Mouse (Mus musculus) kidney, postnatal 36 days (tissue): Measurements from ENCODE around the gene Zfp346.
"Not testable (repeated sequence)": the region's sequence is repeated elsewhere in the genome, so short reads cannot be mapped to it uniquely, and the experiment has no call there.

ENCODE experiments used
- DNase-seq, 2 experiments: peaks; one replicate each; pipeline ENCODE4 v3.0.0; 2021 to 2022; ENCODE audit warnings: mixed read lengths in 2 of 2

The Zfp346 gene

DNA sequence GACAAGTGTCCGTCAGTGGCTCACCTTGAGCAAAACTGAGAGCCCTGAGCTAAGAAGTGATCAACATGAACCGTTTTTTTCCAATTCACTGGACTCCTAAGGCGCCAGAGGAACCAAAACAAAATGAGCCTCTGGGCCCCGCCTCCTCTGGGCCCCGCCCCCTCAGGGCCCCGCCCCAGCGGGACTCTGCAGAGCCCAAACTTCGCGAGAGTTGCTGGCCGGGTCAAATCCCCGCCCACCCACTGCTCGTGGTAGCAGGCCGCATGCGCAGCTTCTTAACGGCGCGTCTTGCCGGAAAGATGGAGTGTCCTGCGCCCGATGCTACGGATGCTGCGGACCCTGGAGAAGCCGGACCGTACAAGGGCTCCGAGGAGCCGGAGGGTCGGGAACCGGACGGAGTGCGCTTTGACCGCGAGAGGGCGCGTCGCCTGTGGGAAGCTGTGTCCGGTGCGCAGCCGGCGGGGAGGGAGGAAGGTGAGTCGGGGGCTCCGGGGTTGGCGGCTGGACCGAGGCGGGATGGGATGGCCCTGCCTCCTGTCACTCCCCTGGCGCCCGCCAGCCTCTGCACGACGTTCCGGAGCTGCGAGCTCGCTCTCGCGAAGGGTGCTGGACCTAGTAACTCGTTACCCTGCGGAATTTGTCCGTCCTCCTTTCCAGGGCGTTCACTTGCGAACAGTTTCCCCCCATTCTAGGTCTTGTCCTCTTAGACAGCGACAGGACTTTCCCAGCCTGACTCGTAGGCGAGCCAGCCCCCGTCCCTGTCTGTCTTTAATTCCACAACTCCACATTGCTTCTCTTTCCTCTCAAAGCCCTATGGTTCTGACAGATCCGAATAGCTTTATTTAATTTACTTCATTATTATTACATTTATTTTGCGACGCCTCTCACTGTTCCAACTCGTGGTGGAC is at the start of gene Zfp346:
Gene Zfp346 (plus strand): TSS at position 267 of the 908 bp plus-strand sequence.
- DNase-seq: peak; percentile 99 to 100

DNA sequence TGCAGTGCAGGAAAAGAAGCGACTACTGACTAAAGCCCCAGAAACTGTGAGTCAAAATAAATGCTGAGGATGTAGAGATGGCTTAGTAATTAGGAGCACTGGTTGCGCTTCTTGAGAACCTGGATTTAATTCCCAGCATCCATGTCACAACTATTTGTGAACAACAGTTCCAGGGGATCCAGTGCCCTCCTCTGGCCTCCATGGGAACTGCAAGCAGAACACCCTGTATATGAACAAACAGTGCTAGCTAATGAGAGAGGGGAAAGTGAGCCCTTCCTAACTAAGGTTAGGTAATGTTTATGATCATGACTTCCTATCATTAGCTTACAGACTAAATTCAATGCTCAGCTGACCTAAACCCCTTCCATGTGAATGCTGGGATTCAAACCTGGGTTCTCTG is 47.1 kb upstream of the Zfp346 start:
- DNase-seq: peak; percentile 12 to 61

DNA sequence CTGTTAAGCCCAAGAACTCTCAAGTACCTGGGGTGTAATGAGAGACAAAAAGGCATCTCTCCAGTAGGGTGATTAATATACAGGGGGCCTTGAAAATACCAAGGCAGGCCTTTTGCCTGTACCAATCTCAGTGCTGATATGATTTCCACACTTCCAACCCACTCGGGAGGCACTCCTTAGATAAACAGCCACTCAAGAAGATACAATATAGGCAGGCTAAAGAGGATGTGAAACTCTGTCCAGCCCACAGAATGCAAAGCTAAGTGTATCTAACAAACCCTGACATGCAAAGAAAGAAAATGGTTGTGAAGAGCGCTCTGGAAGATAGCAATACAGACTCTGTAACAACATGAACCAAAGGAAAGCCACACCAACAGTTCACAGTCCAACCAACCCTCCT is 41.8 kb upstream of the Zfp346 start:
- DNase-seq: no peak

DNA sequence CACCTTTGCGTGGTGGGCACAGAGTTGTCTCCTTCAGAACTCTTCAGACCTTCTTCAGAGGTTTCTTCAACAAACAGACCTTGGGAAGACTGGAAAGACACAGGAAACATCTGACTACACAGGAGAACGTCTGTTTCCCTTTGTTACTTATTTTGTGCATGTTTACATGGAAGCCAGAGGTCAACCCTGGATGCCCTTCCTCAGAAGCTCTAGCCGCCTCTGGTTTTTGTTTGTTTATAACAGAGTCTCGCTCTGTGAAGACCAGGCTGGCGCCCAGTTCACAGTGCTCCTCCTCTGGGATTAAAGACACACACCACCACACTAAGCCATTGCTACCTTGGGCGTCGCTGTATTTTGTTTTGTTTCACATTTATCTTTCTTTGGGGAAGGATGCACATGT is 35.4 kb upstream of the Zfp346 start:
- no peak for DNase-seq

DNA sequence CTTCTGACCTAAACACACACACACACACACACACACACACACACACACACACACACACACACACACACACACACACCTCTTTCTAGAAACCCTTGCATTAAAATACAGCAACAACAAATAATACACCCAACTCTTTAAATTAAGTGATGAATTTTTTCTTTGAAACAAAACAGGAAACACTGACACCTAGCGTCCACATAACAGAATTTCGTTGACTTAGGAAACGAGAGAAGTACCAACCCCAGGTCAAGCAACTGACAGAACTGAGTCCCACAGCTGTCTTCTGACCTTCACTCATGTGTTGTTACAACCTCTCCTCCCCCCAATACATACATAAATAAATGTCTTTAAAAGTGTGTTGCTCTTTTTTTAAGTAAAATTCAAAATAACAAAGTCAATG is 33.8 kb upstream of the Zfp346 start:
- peak in 1 of 2 experiments; percentile 6 for DNase-seq

DNA sequence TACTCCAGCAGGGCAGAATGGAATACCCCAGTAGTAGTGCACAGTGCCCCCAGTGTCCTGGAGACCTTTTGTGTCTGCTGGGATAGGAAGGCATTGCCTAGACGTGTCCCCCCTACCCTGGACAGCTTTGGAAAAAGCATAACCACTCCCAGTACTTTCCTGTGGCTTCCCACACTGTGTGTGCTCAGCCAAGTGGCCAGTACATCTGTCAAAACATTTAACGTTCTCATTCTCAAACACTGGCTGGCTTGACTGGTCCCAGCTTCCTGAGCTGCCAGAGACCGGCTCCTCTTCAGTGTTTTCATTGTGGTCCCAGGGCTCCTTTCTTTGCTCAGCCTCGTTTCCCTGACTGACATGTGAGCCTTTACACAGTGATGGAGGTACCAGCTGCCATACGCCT is 29.5 kb upstream of the Zfp346 start:
- DNase-seq: no peak

DNA sequence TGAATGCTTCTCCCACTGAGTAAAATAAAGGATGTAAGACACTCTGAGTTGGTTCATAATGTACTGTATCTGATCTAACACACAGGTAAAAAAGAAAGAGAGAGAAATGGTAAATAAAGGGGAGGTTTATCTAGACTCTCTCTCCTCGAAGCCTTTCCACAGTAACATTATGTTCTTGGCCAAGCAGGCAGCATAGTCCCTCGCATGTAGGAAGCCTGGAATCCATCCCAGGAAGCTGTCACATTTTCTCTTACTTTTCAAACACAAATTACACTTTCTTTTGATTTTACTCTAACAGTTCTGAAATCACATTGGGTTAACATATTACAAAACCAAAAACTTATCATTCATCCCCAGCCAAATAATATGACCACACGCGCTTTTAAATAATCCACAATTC is 12.5 kb upstream of the Zfp346 start:
- DNase-seq: no peak

DNA sequence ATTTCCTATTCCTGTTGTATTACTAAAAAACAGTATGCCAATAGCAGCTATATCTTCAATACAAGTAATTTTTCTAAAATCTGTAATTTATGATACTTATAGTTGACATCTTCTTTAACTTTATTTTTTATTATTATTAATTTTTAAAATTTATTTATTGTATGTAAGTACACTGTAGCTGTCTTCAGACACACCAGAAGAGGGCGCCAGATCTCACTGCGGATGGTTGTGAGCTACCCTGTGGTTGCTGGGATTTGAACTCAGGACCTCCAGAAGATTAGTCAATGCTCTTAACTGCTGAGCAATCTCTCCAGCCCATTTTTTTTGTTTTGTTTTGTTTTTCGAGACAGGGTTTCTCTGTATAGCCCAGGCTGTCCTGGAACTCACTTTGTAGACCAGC is 7.3 kb upstream of the Zfp346 start:
- DNase-seq: not testable (repeated sequence)

DNA sequence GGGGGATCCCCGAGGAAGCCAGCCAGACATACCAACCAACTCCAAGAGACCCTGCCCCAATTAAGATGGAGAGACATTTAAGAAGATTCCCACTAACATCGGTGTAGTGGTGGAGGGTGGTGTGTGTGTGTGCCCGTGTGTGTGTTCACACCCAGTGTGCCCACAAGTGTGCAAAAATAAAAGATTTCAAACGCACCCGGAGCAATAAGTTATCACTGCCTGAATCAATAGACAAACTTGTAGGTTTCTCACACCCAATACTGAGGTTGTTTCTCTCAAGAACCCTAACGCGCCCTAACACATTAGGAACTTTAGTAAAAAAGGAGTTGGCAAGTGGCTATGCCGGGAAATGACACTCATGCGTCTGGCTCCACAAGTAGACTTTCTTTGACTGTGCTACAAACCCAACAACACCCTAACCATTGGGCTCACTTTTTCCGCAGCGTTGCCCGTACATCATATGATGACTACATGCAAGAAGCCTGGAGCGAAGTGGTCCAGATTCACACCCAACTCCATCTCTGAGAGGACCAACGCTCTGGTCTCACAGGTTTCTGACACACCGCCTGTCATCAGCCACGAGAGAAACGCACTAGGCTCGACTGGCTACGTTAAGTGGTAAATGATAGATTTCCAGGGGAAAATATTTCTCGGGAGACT is 5.9 kb upstream of the Zfp346 start:
- DNase-seq: peak; percentile 13 to 32

DNA sequence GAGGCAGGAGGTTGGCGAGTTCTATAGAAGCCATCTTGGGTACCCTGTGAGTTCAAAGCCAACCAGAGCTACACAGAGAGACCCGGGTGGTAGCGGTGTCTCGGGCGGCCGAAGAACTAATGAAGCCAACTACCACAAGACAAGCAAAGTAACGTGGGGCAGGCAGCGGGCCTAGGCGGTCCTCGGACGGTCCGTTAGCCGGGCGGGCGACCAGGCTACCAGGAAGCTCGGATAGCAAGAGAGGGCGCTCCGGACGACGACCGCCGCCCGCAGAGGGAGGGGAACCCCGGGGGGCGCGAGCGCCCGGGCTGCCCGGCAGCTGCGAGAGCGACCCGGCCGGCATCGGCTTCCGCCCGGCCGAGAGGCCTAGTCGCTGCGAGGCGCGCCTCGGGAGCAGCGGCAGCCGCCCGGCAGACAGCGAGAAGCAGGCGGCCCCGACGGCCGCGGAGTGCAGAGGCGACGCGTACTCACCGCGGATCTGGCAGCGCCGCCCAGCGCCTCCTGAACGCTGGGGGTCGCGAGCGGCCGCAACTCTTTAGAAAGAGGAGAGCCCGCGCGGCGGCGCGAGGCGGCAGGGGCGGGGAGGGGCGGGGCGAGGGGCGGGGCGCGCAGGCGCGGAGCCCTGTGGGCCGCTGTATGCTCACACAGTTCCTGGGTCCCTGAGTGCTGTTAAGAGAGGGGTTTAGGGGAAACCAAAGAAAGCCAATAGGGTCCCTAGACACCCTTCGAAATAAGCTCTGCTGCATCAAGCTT is 5.2 kb upstream of the Zfp346 start, which contains the start of gene Uimc1:
Gene Uimc1 (minus strand): TSS at position 575 of the 753 bp plus-strand sequence.
- peak; percentile 83 to 89 for DNase-seq

DNA sequence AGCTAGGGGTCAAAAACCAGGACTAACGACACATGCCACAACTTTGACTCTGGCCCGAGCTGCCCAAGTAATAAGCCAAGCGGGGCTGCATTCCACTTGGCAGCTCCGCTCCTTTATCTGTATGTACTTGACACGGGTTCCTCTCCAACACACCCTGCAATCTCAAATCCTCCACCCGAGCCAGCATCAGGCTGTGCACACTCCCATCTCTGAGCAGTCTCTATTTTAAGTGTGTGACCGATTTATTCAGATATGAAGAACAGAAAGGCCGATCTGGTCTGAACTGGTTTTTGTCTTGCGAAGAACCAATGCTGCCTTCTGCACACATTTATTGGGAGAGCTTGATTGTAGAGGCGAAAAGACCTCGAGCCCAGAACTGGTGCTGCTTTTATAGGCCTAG is 3.5 kb upstream of the Zfp346 start:
- DNase-seq: no peak

DNA sequence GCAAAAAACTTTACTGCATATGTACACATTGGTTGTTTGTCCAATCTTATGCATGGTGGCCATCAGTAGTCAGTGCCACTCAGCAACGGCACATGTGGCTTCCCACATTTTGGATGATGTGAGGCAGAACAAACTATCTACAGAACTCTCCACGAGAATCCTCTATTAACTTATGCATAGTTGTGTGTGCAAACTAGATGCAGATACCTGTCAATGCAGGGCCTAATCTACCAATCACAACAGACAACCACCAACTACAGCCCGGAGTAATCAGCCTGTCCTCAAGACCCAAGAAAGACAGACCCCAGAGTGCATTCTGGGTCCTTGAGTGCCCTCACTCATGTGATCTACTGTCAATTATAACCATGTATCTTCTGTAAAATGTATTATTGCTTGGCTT is 2.7 kb upstream of the Zfp346 start:
- no peak for DNase-seq

DNA sequence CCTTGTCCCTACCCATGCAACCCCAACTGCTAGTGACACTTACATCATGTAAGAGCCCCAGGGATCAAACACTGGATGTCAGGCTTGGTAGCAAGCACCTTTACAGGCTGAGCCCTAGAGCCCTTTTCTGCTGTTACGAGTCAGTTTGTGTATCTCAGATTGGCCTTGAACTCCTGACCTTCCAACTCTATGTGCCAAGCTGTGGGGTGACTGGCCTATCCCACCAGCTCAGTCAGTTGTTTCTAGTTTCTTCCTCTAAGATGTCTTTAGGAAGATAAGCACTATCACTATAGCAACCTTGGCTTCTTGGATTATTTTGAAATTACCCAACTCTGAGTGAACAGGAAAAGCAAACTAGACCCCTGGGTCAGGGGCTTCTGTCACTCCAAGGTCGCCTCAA is 1.8 kb upstream of the Zfp346 start:
- no peak for DNase-seq

DNA sequence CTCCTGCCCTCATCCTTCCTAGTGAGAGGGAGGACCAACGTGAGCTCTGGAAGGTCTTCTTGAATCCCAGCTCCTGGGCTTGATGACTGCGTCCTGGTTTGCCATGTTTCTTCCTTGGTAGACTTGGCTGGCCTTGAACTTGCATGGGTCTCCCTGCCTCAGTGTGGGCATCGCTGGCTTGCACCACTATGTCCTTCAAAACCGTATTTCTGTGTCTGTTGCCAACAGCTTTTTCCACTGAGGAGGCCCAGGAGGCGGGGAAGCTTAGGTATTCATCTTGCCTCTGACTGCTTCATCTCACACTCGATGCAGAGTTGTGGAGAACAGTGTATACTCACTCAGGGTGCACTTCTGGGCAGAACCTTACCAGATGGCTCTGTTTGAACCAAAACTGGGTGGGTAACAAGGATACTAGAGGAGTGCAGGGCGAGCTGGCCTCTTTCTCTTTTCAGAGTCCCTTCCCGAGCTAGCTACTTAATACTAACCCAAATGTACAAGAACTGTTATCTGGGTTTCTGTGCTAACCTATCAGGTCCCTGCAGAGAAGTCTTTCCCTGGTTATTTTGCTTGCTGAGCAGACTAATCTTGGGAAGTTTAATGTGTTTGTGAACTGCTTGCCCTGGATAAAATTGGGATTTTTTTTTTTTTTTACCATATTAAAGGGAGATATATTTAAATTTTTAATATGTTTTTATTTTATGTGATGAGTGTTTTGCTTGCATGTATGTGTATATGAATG is 1.0 kb downstream of the Zfp346 start:
- peak; percentile 12 to 17 for DNase-seq

DNA sequence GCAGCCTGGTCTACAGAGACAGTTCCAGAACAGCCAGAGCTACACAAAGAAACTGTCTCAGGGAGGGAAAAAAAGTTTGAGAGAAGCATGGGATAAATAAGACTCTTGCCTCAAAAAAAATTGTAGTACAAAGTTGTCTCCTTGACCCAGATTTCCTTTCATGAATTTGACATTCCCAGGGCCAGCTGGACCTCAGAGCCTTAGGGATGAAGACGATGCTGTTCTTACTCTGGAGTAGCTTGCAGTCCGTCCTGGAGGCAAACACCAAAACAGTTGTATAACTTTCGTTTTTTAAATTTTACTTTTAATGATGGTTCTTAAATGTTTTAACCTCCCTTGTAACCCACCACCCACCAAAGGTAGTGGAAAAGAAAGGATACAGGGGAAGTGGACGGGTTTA is 2.0 kb downstream of the Zfp346 start:
- no peak for DNase-seq

DNA sequence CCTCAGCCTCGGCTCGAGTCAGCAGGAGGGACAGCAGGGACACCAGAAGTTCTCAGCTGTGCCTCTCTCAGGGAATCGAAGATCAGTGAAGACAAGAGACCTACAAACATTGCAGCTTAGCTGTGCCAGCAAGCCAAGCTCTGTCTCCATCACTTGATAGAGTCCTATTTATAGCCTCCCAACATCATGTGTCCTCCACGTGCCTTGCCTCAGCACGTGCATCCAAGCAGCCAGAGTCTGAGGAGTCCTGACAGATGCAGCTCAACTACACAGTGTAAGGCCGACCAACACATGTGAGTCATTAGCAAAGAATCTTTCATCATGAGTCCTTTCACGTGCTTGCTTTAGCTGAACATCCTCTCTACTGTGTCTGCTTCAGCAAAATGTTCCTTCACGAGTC is 2.6 kb downstream of the Zfp346 start:
- peak in 1 of 2 experiments; percentile 5 for DNase-seq

DNA sequence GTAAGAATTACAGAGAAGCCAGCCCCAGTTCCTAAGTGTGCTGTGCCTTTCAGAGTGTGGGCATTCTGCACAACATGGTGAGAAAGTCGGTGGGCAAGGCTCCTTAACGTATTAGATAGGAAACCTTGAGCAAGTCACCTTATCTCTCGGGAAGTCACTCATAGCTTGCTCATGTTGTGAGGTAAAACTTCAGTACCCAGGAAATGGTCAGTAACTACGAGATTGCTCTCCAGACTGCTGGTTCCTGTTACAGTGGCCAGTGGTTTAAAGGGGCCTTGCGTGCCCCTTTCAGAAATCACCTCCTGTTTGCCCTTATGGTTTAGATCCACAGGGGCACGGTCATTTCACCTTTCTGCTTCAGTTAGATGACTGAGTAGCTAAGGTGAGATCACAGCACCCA is 9.3 kb downstream of the Zfp346 start:
- DNase-seq: no peak

DNA sequence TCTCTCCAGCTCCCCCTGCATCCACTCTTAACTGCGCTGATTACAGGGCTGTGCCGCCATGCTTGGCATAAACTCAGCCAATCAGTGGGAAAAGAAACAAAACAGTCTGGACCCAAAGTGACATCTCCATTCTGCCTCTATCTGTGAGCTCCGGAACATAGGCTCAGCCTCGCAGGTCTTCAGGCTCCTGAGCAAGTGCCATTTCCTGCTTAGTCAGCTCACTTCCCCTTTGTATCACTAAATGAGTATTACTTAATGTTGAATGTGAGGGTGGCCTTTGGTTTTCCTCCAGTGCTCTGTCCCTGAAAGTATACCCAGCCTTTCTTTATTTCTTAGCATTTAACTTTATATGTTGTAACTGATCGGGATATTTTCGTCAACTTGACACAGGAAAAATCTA is 19.8 kb downstream of the Zfp346 start:
- DNase-seq: no peak

DNA sequence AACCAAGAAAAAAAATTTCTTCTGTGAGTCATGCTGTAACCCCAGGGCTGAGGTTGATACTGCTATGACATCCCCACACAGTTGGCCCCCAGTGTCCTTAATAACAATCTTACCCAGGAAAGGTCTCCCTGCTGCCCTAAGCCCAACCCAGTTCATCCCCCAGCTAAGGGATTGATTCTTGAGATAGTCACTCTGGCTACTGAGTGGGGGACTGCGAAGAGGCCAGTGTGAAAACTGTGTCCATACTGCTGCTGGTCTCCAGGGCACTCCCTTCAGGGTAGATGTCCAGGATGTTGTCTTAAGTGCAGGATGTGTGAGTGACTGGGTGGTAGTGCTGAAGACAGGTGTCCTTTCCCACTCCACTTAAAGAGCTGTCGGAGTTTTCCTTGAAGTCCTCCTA is 28.3 kb downstream of the Zfp346 start, which contains the start of gene Gm17617:
Gene Gm17617 (minus strand): TSS at position 101 of the 400 bp plus-strand sequence.
- DNase-seq: no peak

DNA sequence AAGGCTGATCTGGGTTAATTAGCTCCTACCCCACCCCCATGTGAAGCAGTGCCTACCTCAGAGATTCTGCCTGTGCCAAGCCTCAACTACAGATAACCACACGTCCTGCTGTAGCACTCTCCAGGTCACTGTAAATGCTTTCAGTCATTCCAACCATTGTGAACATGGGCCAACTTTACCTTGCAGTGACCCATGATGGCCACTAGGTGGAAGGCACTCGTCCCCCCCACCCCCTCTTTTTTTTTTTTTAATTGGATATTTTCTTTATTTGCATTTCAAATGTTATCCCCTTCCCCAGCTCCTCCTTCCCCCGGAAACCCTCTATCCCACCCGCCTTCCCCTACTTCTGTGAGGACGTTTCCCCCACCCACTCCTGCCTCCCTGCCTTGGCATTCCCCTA is 30.3 kb downstream of the Zfp346 start:
- peak; percentile 11 to 39 for DNase-seq

DNA sequence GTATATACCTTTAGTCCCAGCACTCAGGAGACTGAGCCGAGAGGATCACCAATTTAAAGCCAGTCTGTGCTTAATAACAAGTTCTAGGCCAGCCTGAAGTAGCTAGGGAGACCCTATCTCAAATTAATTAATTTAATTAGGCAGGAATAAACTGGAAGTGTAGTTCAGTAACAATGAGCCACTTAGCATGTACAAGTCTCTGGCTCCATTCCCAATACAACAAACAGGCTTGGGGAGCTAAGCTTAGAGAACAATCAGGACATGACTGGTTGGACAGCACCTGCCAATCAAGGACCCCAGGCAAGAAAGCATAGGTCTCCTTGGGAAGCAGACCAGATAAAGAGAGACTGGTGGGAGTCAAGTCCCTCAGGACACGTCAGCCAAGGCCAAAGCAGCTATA is 35.2 kb downstream of the Zfp346 start:
- DNase-seq: no peak

DNA sequence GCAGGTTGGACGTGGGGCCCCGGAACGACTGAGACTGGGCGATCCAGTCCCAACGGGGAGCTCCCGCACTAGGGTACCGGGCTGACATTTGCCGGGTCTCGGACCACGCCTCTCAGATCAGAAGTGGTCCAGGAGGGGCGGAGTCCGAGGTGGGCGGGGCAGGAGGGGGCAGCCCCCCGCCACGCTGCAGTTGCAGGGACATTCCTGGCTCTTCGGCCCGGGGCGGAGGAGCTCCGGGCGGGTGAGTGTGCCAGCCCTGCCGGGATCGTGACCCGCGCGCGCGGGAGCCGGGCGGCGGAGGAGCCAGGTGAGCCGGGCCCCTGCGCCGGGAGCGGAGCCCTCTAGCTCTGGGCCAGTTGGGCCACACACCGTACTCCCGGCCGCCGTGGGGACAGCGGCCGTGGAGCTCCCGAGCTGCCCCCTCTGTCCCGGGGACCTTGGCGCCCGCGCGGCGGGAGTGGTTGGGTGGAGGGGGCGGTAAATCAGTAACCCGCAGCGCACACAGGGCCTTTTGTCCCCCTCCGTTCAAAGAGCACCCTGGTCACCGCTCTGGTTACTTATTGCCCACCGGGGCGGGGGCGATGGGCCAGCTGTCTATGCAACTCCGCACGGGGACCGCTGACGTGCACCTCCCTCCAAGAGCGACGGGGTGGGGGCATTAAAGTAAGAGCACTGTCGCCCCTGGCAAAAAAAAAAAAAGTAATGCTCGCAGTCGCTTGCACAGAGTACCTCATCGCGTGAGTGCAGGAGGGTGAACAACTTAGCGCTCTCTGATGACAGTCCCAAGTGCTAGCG is 47.7 kb downstream of the Zfp346 start, which contains the start of gene Fgfr4:
Gene Fgfr4 (plus strand): TSS at position 20 of the 795 bp plus-strand sequence.
- peak; percentile 93 to 94 for DNase-seq
